Mouse (Mus musculus) CH12.LX (cell line): Measurements from ENCODE around the gene Arrdc2. TPM values are rescaled to one million over a fixed set of nuclear protein-coding genes. Genes with fewer than 3 reads are reported as not detected.

Experiments
- DNase-seq: peaks from one replicate; pipeline ENCODE4 v3.0.0-alpha.2; 2013; ENCODE audit errors: extremely low read depth
- H3K27ac ChIP-seq: 2 replicates; pipeline ENCODE4 v1.5.1; 2012; ENCODE audit warnings: low read depth, mild to moderate bottlenecking, control low read depth, moderate library complexity; ENCODE audit not compliant: insufficient read depth
- H3K27me3 ChIP-seq: replicated peaks from 2 replicates; pipeline ENCODE3; 2012; ENCODE audit warnings: inconsistent platforms
- H3K36me3 ChIP-seq, 2 experiments: replicated peaks in 1 of 2; 2 replicates each; pipeline versions ENCODE3 to v1.6.1; 2012; ENCODE audit warnings: inconsistent platforms in 1 of 2, low read length in 1 of 2, mild to moderate bottlenecking in 1 of 2, mixed read lengths in 1 of 2, moderate library complexity in 1 of 2; ENCODE audit not compliant: control insufficient read depth in 1 of 2, insufficient read depth in 1 of 2
- H3K4me1 ChIP-seq, 2 experiments: 2 replicates each; pipeline ENCODE4 v1.6.1; 2012; ENCODE audit warnings: inconsistent platforms in 1 of 2, moderate library complexity in 1 of 2; ENCODE audit not compliant: insufficient read depth in 2 of 2, control insufficient read depth in 1 of 2
- H3K4me2 ChIP-seq: 2 replicates; pipeline ENCODE4 v1.6.1; 2012; ENCODE audit warnings: low read depth, mild to moderate bottlenecking, control low read depth; ENCODE audit not compliant: poor library complexity, insufficient read depth, severe bottlenecking
- H3K4me3 ChIP-seq, 3 experiments: fragments of 150-350 bp in 1 of 3; sonication (generic) in 1 of 3; replicated peaks in 1 of 3; 2 replicates each; pipeline versions ENCODE3 to v1.5.1; 2011 to 2012; ENCODE audit warnings: low read depth in 2 of 3, low read length in 2 of 3, mild to moderate bottlenecking in 2 of 3, moderate library complexity in 2 of 3, control low read depth in 1 of 3, improper control_type of control experiment in 1 of 3, inconsistent platforms in 1 of 3, mixed read lengths in 1 of 3; ENCODE audit not compliant: poor library complexity in 1 of 3
- H3K79me2 ChIP-seq: replicated peaks from 2 replicates; pipeline ENCODE4 v1.6.1; 2012; ENCODE audit warnings: mild to moderate bottlenecking, moderate library complexity; ENCODE audit not compliant: control insufficient read depth, poor library complexity, insufficient read depth, severe bottlenecking; ENCODE audit errors: extremely low read depth
- H3K9ac ChIP-seq: 2 replicates; pipeline ENCODE4 v1.6.1; 2012; ENCODE audit warnings: low read depth, mild to moderate bottlenecking, control low read depth, moderate library complexity; ENCODE audit not compliant: insufficient read depth
- H3K9me3 ChIP-seq: replicated peaks from 2 replicates; pipeline ENCODE3; 2012; ENCODE audit warnings: low read length, inconsistent platforms, mixed read lengths
- BHLHE40 ChIP-seq: IDR thresholded peaks from 2 replicates; pipeline ENCODE4 v1.6.1; 2011; ENCODE audit warnings: mild to moderate bottlenecking, low read depth, low read length, improper control_type of control experiment
- CHD1 ChIP-seq: IDR thresholded peaks from 2 replicates; pipeline ENCODE4 v1.6.1; 2012; ENCODE audit warnings: low read depth, low read length, improper control_type of control experiment, inconsistent platforms
- CHD2 ChIP-seq: IDR thresholded peaks from 2 replicates; pipeline ENCODE4 v1.6.1; 2011; ENCODE audit warnings: low read length, improper control_type of control experiment
- CTCF ChIP-seq, 2 experiments: IDR thresholded peaks in 1 of 2; conservative IDR thresholded peaks in 1 of 2; 2 replicates each; pipeline ENCODE4 v1.5.1; 2011 to 2012; ENCODE audit warnings: low read depth in 2 of 2, low read length in 2 of 2, improper control_type of control experiment in 1 of 2, inconsistent platforms in 1 of 2, mild to moderate bottlenecking in 1 of 2, moderate library complexity in 1 of 2
- E2F4 ChIP-seq: IDR thresholded peaks from 2 replicates; pipeline ENCODE4 v1.6.1; 2011; ENCODE audit warnings: low read depth, low read length, improper control_type of control experiment; ENCODE audit not compliant: insufficient replicate concordance
- ELF1 ChIP-seq: IDR thresholded peaks from 2 replicates; pipeline ENCODE4 v1.6.1; 2014; ENCODE audit warnings: low read depth, mild to moderate bottlenecking, inconsistent platforms, low read length, improper control_type of control experiment
- GABPA ChIP-seq: IDR thresholded peaks from 2 replicates; pipeline ENCODE4 v1.6.1; 2012; ENCODE audit warnings: low read depth, low read length, improper control_type of control experiment, inconsistent platforms; ENCODE audit not compliant: insufficient replicate concordance
- IRF4 ChIP-seq: IDR thresholded peaks from 2 replicates; pipeline ENCODE4 v1.6.1; 2014; ENCODE audit warnings: low read depth, mild to moderate bottlenecking, inconsistent platforms, low read length, improper control_type of control experiment
- MAFK ChIP-seq: IDR thresholded peaks from 2 replicates; pipeline ENCODE4 v1.6.1; 2011; ENCODE audit warnings: low read length, improper control_type of control experiment; ENCODE audit not compliant: insufficient replicate concordance
- MAX ChIP-seq: IDR thresholded peaks from 2 replicates; pipeline ENCODE4 v1.6.1; 2011; ENCODE audit warnings: low read length, improper control_type of control experiment
- MXI1 ChIP-seq: IDR thresholded peaks from 2 replicates; pipeline ENCODE4 v1.6.1; 2011; ENCODE audit warnings: mild to moderate bottlenecking, low read depth, low read length, improper control_type of control experiment
- NRF1 ChIP-seq: IDR thresholded peaks from 2 replicates; pipeline ENCODE4 v1.6.1; 2014; ENCODE audit warnings: low read depth, mild to moderate bottlenecking, inconsistent platforms, low read length, improper control_type of control experiment, moderate library complexity
- SIN3A ChIP-seq: IDR thresholded peaks from 2 replicates; pipeline ENCODE4 v1.6.1; 2012; ENCODE audit warnings: low read length, improper control_type of control experiment, inconsistent platforms
- SMC3 ChIP-seq: IDR thresholded peaks from 2 replicates; pipeline ENCODE4 v1.6.1; 2011; ENCODE audit warnings: low read depth, low read length, improper control_type of control experiment
- TCF12 ChIP-seq: IDR thresholded peaks from 2 replicates; pipeline ENCODE4 v1.6.1; 2014; ENCODE audit warnings: low read depth, mild to moderate bottlenecking, inconsistent platforms, low read length, improper control_type of control experiment
- UBTF ChIP-seq: IDR thresholded peaks from 2 replicates; pipeline ENCODE4 v1.6.1; 2012; ENCODE audit warnings: low read depth, mild to moderate bottlenecking, inconsistent platforms, low read length, improper control_type of control experiment, moderate library complexity
- USF2 ChIP-seq: conservative IDR thresholded peaks from 2 replicates; pipeline ENCODE4 v1.6.1; 2011; ENCODE audit warnings: low read depth, low read length, improper control_type of control experiment
- ZNF384 ChIP-seq: IDR thresholded peaks from 2 replicates; pipeline ENCODE4 v1.6.1; 2012; ENCODE audit warnings: low read depth, low read length, improper control_type of control experiment, inconsistent platforms
- dilution Hi-C: fragments of 300-500 bp; cut with MboI; formaldehyde crosslinking; loops from 2 replicates; pipeline ENCODE4 v1.14.3; 2020; ENCODE audit warnings: low sequenced_read_pairs; ENCODE audit not compliant: extremely low pct_unique_long_range_greater_than_20kb, extremely low pct_ligation_motif_present
- in situ Hi-C: fragments of 300-500 bp; cut with MboI; formaldehyde crosslinking; loops from 3 replicates; pipeline ENCODE4 v1.14.3; 2019; ENCODE audit warnings: low sequenced_read_pairs, low pct_ligation_motif_present, low pct_unique_long_range_greater_than_20kb, mixed read lengths
- polyA plus RNA-seq: library from polyadenylated mRNA; unstranded; fragments of >175 nt; gene quantifications from 2 replicates; pipeline ENCODE4 v1.2.1, GENCODE M21; 2012; ENCODE audit warnings: low read depth; ENCODE audit not compliant: insufficient read length
- total RNA-seq, 2 experiments: library from RNA; depleted of rRNA; stranded (reverse); fragments of 300-350 nt in 1 of 2; fragments of >200 nt in 1 of 2; gene quantifications; 2 replicates each; pipeline ENCODE4 v1.2.3; 2012 to 2014

Gene Arrdc2
- total and polyA plus RNA-seq, 3 experiments = 5.6 to 8.0 (median 6.1) TPM

- H3K4me3 ChIP-seq = peak overlapping the region; percentile 69 to 80 (median 79)
- peak overlapping the region; percentile 56 for H3K27ac ChIP-seq
- no peaks in the 10 kb centered on the region for H3K79me2 ChIP-seq
- H3K4me1 ChIP-seq = peaks cover 6 to 23% of the 10 kb centered on the region in 2 experiments
- peak overlapping the region; percentile 21 for H3K4me2 ChIP-seq
- peaks cover 12 to 27% of the 10 kb centered on the region in 2 experiments for H3K36me3 ChIP-seq
- H3K27me3 ChIP-seq = peaks cover 19% of the 10 kb centered on the region
- peak overlapping the region; percentile 68 for H3K9ac ChIP-seq
- DNase-seq = no peak
- in situ Hi-C loops = no loop called here
- no peaks in the 10 kb centered on the region for H3K9me3 ChIP-seq
- TF ChIP-seq NRF1 (peak; percentile 42; the same call in 1 of the 2 replicates), MAX (0 out of 2 replicates have a peak, but pooled peaks have one; percentile 10), MXI1 (peak; percentile 43; the same call in 1 of the 2 replicates), SIN3A (no peak)
- TF ChIP-seq, all 38 proteins: peak for 3
- dilution Hi-C loops = no loop called here
Observed at GRCm38 (mm10) chr8:70838654-70839407, 689 bp downstream of the Arrdc2 start.

- Histone ChIP-seq H3K79me2 (no peaks in the 10 kb centered on the region), H3K9ac (no peak overlapping the region), H3K9me3 (no peaks in the 10 kb centered on the region), H3K4me2 (no peak overlapping the region), H3K4me3 (no peak overlapping the region), H3K27me3 (peaks cover 1% of the 10 kb centered on the region), H3K36me3 (peaks cover 12 to 27% of the 10 kb centered on the region in 2 experiments), H3K4me1 (peaks cover 15 to 38% of the 10 kb centered on the region in 2 experiments), H3K27ac (no peak overlapping the region)
- no peak for DNase-seq
- dilution Hi-C loops = no loop called here
- TF ChIP-seq IRF4 (no peak), BHLHE40 (no peak), CHD1 (no peak), ZNF384 (no peak), E2F4 (no peak), CTCF (conservative IDR thresholded peaks at IDR 0.05 in 1 of 2, IDR thresholded peaks at IDR 0.05 in 1 of 2; ENCODE audit: low read depth in 2 of 2, low read length in 2 of 2) (no peak), USF2 (no peak), MAFK (no peak), GABPA (no peak), CHD2 (no peak), NRF1 (no peak), TCF12 (no peak), ELF1 (no peak), UBTF (no peak), SMC3 (no peak)
- in situ Hi-C loops = no loop called here
Observed at GRCm38 (mm10) chr8:70836666-70837065, 2.9 kb downstream of the Arrdc2 start.
